Mouse (Mus musculus) CH12.LX (cell line): Measurements from ENCODE around the gene Slc6a16.

Experiments used
- CTCF ChIP-seq, 2 experiments: IDR thresholded peaks in 1 of 2; conservative IDR thresholded peaks in 1 of 2; 2 replicates each; pipeline ENCODE4 v1.5.1; 2011 to 2012; ENCODE audit warnings: low read depth in 2 of 2, low read length in 2 of 2, improper control_type of control experiment in 1 of 2, inconsistent platforms in 1 of 2, mild to moderate bottlenecking in 1 of 2, moderate library complexity in 1 of 2
- ELF1 ChIP-seq: IDR thresholded peaks from 2 replicates; pipeline ENCODE4 v1.6.1; 2014; ENCODE audit warnings: low read depth, mild to moderate bottlenecking, inconsistent platforms, low read length, improper control_type of control experiment
- HCFC1 ChIP-seq: IDR thresholded peaks from 2 replicates; pipeline ENCODE4 v1.6.1; 2012; ENCODE audit warnings: low read depth, mild to moderate bottlenecking, inconsistent platforms, low read length, improper control_type of control experiment
- JUN ChIP-seq: IDR thresholded peaks from 2 replicates; pipeline ENCODE4 v1.6.1; 2011; ENCODE audit warnings: low read depth, mild to moderate bottlenecking, low read length, improper control_type of control experiment, moderate library complexity; ENCODE audit not compliant: insufficient read depth
- JUND ChIP-seq: conservative IDR thresholded peaks from 2 replicates; pipeline ENCODE4 v1.6.1; 2011; ENCODE audit warnings: low read depth, low read length, improper control_type of control experiment
- POLR2A ChIP-seq: IDR thresholded peaks from 2 replicates; pipeline ENCODE4 v1.6.1; 2011; ENCODE audit warnings: low read depth, mild to moderate bottlenecking, improper control_type of control experiment, low read length
- TBP ChIP-seq: conservative IDR thresholded peaks from 2 replicates; pipeline ENCODE4 v1.6.1; 2011; ENCODE audit warnings: low read depth, low read length, improper control_type of control experiment
- ZKSCAN1 ChIP-seq: IDR thresholded peaks from 2 replicates; pipeline ENCODE4 v1.6.1; 2012; ENCODE audit warnings: low read depth, inconsistent platforms, low read length, improper control_type of control experiment, borderline replicate concordance
- ZNF384 ChIP-seq: IDR thresholded peaks from 2 replicates; pipeline ENCODE4 v1.6.1; 2012; ENCODE audit warnings: low read depth, low read length, improper control_type of control experiment, inconsistent platforms

GRCm38 (mm10) chr7:45198961-45199360 is 41.9 kb upstream of the Slc6a16 start:
- TF ChIP-seq CTCF (conservative IDR thresholded peaks at IDR 0.05 in 1 of 2, IDR thresholded peaks at IDR 0.05 in 1 of 2; ENCODE audit: low read depth in 2 of 2, low read length in 2 of 2) (no peak), POLR2A (no peak), ZNF384 (no peak), ZKSCAN1 (no peak), JUN (no peak), TBP (no peak), ELF1 (no peak), JUND (no peak), HCFC1 (no peak)
